Mouse (Mus musculus): Measurements from ENCODE around the gene Grik5. TPM values are rescaled to one million over a fixed set of nuclear protein-coding genes. Genes with fewer than 3 reads are reported as not detected.

Gene Grik5
- polyA plus RNA-seq, 1 experiment = 17.7 TPM

DNA sequence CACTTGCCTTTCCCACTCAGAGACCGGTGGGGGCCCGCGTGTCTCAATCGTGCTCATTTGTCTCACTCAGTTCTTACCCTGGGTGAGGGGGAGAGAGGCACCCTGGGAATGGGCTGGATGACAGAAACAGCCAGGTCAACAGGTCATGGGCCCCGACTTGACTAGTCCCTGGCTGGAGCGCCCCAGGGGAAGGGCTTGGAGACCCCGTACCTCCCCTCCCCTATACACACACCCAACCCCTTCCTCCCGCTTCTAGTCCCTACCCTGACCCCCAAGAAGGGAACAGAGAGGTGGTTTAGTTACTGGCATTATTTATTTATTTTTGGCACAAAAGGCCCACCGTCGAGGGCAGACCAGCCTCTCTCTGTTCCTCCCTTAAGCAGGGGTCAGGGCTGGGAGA, 16.4 kb upstream of the Grik5 start:
- no peak overlapping the region for H3K27ac ChIP-seq (ENCODE audit: insufficient read depth, low read depth, low read length)
- H3K4me3 ChIP-seq (ENCODE audit: low read depth, low read length) = no peak overlapping the region
- TF ChIP-seq POLR2A (IDR thresholded peaks at IDR 0.05; ENCODE audit: low read depth, low read length) (no peak), CTCF (IDR thresholded peaks at IDR 0.05; ENCODE audit: extremely low read depth, insufficient read length, insufficient replicate concordance, low read depth, low read length) (no peak)
- H3K36me3 ChIP-seq (ENCODE audit: control insufficient read depth, insufficient read depth, low read length) = peaks cover 1% of the 10 kb centered on the region; the same call in 1 of the 2 replicates
- no peaks in the 10 kb centered on the region for H3K27me3 ChIP-seq (ENCODE audit: control insufficient read depth, insufficient read depth, low read length)
- peaks cover 3% of the 10 kb centered on the region for H3K4me1 ChIP-seq (ENCODE audit: control insufficient read depth, insufficient read depth, insufficient read length, low read length)
- WGBS = 40% methylated on average over 10 of the region's 10 CpGs

DNA sequence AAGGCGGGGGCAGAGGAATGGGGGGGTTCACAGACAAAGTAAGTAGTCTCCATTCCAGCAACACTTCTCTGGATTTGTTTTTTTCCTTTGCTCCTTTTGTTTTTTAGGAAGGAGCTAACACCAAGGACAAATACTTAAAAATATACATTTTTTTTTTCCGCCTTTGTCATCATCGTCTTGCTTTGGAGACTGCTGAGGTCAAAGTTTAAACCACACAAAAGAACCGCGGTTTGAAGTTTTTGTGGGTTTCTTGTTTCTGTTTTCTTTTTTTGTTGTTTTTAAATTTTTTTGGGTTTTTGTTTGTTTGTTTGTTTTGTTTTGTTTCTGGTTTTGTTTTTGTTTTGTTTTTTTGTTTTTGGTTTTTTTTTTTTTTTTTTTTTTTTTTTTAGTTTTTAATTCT, 15.8 kb upstream of the Grik5 start:
- Histone ChIP-seq H3K27me3 (ENCODE audit: control insufficient read depth, insufficient read depth, low read length) (no peaks in the 10 kb centered on the region), H3K36me3 (ENCODE audit: control insufficient read depth, insufficient read depth, low read length) (peaks cover 7% of the 10 kb centered on the region), H3K27ac (ENCODE audit: insufficient read depth, low read depth, low read length) (no peak overlapping the region), H3K4me3 (ENCODE audit: low read depth, low read length) (no peak overlapping the region), H3K4me1 (ENCODE audit: control insufficient read depth, insufficient read depth, insufficient read length, low read length) (peaks cover 3% of the 10 kb centered on the region)
- WGBS = 64% methylated on average over 5 of the region's 5 CpGs
- TF ChIP-seq CTCF (IDR thresholded peaks at IDR 0.05; ENCODE audit: extremely low read depth, insufficient read length, insufficient replicate concordance, low read depth, low read length) (no peak), POLR2A (IDR thresholded peaks at IDR 0.05; ENCODE audit: low read depth, low read length) (no peak)

DNA sequence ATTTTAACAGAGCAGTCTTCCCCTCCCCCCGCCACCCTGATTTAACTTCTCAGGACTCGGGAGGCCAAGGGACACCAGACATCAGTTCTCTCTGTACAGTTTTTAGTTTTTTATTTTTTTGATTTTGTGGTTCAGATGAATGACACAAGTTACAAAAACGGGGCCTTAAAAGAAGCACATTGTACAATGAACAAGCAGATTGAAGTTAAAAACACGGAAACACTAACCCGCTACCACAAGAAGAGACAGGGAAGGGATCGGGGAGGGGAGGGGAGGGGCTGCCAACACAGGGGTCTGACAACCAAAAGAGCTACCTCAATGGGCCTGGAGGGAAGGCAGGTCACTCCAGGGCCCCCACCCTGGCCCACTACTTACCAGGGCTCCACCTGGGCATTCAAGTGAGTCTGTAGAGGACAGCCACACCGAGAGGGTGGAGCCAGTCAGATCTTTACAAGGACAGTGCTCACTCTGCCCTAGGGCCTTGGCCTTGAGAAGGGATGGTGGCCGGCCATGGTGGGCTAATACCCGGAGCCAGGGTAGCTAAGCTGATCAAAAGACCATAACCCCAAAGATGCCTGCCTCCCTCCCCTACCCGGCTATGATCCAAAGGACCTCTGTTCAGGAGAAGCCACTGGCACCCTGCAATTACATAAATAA, 15.2 kb upstream of the Grik5 start:
- peaks cover 11% of the 10 kb centered on the region for H3K36me3 ChIP-seq (ENCODE audit: control insufficient read depth, insufficient read depth, low read length)
- TF ChIP-seq CTCF (IDR thresholded peaks at IDR 0.05; ENCODE audit: extremely low read depth, insufficient read length, insufficient replicate concordance, low read depth, low read length) (no peak), POLR2A (IDR thresholded peaks at IDR 0.05; ENCODE audit: low read depth, low read length) (no peak)
- WGBS = 72% methylated on average over 10 of the region's 10 CpGs

DNA sequence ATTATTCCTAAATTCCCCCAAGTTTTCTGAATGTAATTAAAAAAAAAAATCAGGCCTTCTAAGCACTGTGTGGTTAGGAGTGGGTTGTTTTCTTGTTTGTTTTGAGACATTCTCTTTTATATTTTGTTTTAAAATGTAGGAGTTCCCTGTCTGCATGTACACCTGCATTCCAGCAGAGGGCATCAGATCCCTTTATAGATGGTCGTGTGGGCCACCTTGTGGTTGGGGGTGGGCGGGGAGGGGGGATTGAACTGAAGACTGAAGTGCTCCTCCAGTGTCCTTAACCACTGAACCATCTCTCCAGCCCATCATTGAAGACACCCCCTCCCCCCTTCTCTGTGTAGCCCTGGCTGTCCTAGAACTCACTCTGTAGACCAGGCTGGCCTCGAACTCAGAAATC, 14.5 kb upstream of the Grik5 start:
- Histone ChIP-seq H3K36me3 (ENCODE audit: control insufficient read depth, insufficient read depth, low read length) (peaks cover 18% of the 10 kb centered on the region), H3K27me3 (ENCODE audit: control insufficient read depth, insufficient read depth, low read length) (no peaks in the 10 kb centered on the region), H3K4me1 (ENCODE audit: control insufficient read depth, insufficient read depth, insufficient read length, low read length) (peaks cover 3% of the 10 kb centered on the region), H3K4me3 (ENCODE audit: low read depth, low read length) (no peak overlapping the region), H3K27ac (ENCODE audit: insufficient read depth, low read depth, low read length) (no peak overlapping the region)
- peak; percentile 41; the same call in 1 of the 2 replicates for TF ChIP-seq CTCF (IDR thresholded peaks at IDR 0.05; ENCODE audit: extremely low read depth, insufficient read length, insufficient replicate concordance, low read depth, low read length)
- no peak for TF ChIP-seq POLR2A (IDR thresholded peaks at IDR 0.05; ENCODE audit: low read depth, low read length)
- 59% methylated on average over 3 of the region's 3 CpGs for WGBS

More for the DNA sequence above, 15.2 kb upstream of the Grik5 start:
- Histone ChIP-seq H3K27me3 (ENCODE audit: control insufficient read depth, insufficient read depth, low read length) (no peaks in the 10 kb centered on the region), H3K27ac (ENCODE audit: insufficient read depth, low read depth, low read length) (no peak overlapping the region), H3K4me3 (ENCODE audit: low read depth, low read length) (no peak overlapping the region), H3K4me1 (ENCODE audit: control insufficient read depth, insufficient read depth, insufficient read length, low read length) (peaks cover 3% of the 10 kb centered on the region)

DNA sequence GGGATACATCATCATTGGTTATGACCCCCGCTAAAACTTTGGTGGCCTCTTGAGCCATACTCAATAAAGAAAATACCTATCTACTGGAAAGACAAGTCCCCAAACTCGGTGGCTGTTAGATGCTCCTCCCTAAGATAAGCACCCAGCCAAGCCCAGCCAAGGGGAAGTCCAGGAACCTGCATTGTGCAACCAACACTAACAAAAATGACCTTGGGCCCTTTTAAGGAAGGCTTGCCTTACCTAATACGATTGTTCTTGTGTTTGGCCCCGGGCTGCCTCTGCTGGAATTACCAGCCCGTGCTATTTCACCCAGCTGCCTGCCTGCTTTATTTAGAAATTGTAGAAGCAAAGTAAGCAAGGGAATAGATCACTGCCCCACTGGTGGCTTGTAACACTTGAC, 12.5 kb upstream of the Grik5 start:
- H3K4me3 ChIP-seq (ENCODE audit: low read depth, low read length) = no peak overlapping the region
- 10% methylated on average over 5 of the region's 5 CpGs for WGBS
- no peak overlapping the region; the same call in 1 of the 2 replicates for H3K27ac ChIP-seq (ENCODE audit: insufficient read depth, low read depth, low read length)
- H3K4me1 ChIP-seq (ENCODE audit: control insufficient read depth, insufficient read depth, insufficient read length, low read length) = peaks cover 3% of the 10 kb centered on the region; the same call in 1 of the 2 replicates
- H3K27me3 ChIP-seq (ENCODE audit: control insufficient read depth, insufficient read depth, low read length) = no peaks in the 10 kb centered on the region
- H3K36me3 ChIP-seq (ENCODE audit: control insufficient read depth, insufficient read depth, low read length) = peaks cover 38% of the 10 kb centered on the region
- TF ChIP-seq POLR2A (IDR thresholded peaks at IDR 0.05; ENCODE audit: low read depth, low read length) = no peak
- no peak for TF ChIP-seq CTCF (IDR thresholded peaks at IDR 0.05; ENCODE audit: extremely low read depth, insufficient read length, insufficient replicate concordance, low read depth, low read length)

DNA sequence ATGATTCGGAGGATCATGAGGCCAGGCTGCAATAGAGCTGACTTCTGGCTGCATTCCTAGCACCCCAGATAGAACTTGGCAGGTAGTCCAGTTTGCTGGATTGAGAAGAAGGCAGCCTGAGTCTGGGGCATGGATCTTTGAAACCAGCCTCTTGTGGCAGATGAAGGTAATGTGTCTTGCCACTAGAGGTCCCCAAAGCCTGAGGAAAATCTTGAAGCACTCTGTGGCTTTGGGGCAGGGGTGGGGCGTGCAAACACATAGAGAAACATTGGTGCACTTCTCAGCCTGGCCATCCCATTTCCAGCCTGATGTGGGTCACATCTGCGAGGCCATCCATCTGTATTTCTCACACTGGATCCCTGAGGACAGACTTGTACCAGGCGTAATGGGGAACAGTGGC, 10.4 kb upstream of the Grik5 start:
- Histone ChIP-seq H3K4me3 (ENCODE audit: low read depth, low read length) (no peak overlapping the region), H3K36me3 (ENCODE audit: control insufficient read depth, insufficient read depth, low read length) (peaks cover 39% of the 10 kb centered on the region), H3K27me3 (ENCODE audit: control insufficient read depth, insufficient read depth, low read length) (no peaks in the 10 kb centered on the region), H3K4me1 (ENCODE audit: control insufficient read depth, insufficient read depth, insufficient read length, low read length) (peaks cover 5% of the 10 kb centered on the region; the same call in 1 of the 2 replicates), H3K27ac (ENCODE audit: insufficient read depth, low read depth, low read length) (no peak overlapping the region)
- 70% methylated on average over 4 of the region's 4 CpGs for WGBS
- TF ChIP-seq POLR2A (IDR thresholded peaks at IDR 0.05; ENCODE audit: low read depth, low read length) (no peak), CTCF (IDR thresholded peaks at IDR 0.05; ENCODE audit: extremely low read depth, insufficient read length, insufficient replicate concordance, low read depth, low read length) (peak; percentile 42; the same call in 1 of the 2 replicates)

DNA sequence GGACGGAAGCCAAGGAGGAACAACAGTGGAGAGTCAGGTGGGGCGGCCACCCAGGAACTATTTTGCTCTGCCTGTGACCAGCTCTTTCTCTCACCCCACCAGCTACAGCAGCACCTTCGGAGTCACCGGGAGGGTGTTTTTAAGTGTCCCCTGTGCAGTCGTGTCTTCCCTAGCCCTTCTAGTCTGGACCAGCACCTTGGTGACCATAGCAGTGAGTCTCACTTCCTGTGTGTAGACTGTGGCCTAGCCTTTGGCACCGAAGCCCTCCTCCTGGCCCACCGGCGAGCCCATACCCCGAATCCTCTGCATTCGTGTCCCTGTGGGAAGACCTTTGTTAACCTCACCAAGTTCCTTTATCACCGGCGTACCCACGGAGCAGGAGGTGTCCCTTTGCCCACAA, 8.3 kb upstream of the Grik5 start:
- no peak overlapping the region for H3K27ac ChIP-seq (ENCODE audit: insufficient read depth, low read depth, low read length)
- WGBS = 90% methylated on average over 13 of the region's 13 CpGs
- TF ChIP-seq POLR2A (IDR thresholded peaks at IDR 0.05; ENCODE audit: low read depth, low read length) (no peak), CTCF (IDR thresholded peaks at IDR 0.05; ENCODE audit: extremely low read depth, insufficient read length, insufficient replicate concordance, low read depth, low read length) (no peak)
- H3K36me3 ChIP-seq (ENCODE audit: control insufficient read depth, insufficient read depth, low read length) = peaks cover 39% of the 10 kb centered on the region
- H3K4me3 ChIP-seq (ENCODE audit: low read depth, low read length) = no peak overlapping the region
- H3K27me3 ChIP-seq (ENCODE audit: control insufficient read depth, insufficient read depth, low read length) = no peaks in the 10 kb centered on the region
- peaks cover 9% of the 10 kb centered on the region; the same call in 1 of the 2 replicates for H3K4me1 ChIP-seq (ENCODE audit: control insufficient read depth, insufficient read depth, insufficient read length, low read length)

Measured in small intestine, adult 2 months (tissue).